Mouse (Mus musculus): ENCODE data around the gene Immp2l.
A peak's percentile ranks its signal among the peaks of the same experiment; 100 is the strongest.
"Not testable (repeated sequence)": the region's sequence is repeated elsewhere in the genome, so short reads cannot be mapped to it uniquely, and the experiment has no call there.

The Immp2l gene

DNA sequence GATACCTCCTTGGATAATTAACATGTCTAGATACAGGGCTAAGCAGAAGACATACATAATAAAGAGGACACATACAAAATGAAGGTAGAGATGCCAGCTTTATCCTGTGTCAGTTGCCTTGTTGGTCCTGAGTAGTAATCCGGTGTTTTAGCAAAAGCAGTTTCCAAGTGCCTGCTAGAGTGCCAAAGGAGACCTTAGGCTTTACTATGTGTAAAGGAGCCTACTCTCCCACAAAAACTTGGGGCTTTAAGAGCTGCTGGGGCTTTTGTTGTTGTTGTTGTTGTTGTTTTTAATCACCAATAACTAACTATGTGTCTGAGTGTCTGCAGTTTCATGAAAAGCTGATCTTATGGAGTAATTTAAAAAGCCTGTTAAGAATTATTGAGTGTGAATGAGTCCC is 702.8 kb downstream of the Immp2l start:
- no peak for DNase-seq

DNA sequence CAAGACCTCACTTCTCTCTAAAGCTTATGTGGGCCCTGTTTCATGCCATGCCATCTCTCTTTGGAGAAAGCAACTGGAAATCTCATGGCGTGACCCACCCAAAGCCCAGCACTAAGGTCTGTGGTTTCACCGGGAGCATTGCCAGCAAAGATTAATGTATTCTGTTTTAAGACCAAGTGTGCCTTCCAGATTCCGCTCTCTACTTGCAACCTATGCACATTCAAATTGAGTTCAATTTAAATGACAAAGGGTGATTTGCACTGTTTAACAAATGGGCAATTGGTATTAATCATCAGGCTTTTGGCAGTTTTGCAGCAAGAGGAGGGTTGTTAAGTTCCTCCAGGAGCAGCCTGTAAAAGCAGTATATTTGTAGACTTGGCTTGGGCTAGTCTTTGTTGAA is 703.3 kb downstream of the Immp2l start:
- DNase-seq, result no peak

DNA sequence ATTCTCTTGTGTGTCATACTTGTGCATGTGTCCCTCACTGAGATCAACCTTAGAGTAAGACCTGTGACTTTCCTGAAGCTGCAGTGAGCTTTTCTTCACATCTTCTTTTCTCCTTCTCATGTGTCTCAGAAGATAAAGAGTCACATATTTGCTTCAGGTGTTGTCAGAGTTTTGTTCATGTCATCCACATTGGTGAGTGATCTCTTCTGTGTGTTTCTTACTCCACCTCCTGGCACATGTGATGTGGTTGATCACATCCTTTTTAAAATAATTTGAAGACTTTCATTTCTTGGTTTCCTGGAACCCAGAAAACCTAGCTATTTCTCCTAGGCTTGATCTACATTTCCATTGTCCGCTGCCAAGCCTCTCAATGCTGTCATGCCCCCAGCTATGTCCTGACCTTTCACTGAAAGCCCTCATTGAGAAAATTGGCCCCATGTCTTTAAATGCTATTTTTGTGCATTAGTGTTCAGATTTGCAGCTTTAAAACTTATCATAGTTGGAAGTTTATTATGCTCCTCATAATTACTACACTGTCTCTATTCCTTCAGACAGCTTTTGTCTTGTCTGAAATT is 704.0 kb downstream of the Immp2l start:
- no peak for DNase-seq

DNA sequence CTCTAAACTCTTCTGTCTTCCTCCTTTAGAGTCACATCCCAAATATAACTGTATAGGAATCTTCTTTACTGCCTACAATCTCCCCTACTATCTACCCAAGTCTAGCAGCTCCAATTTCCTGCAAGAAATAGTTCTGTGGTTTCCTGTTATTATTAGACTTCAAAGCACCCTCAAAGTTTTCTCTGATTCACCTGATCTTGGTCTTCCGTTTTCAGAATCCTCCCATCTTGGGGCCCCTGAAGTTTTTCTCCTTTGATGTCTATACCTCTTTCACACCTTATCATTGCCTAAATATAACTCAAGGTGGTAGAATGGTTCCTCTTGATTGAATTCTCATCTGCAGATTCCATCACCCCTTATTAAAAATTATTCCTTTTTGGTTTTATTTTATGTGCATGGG is 704.6 kb downstream of the Immp2l start:
- no peak for DNase-seq

DNA sequence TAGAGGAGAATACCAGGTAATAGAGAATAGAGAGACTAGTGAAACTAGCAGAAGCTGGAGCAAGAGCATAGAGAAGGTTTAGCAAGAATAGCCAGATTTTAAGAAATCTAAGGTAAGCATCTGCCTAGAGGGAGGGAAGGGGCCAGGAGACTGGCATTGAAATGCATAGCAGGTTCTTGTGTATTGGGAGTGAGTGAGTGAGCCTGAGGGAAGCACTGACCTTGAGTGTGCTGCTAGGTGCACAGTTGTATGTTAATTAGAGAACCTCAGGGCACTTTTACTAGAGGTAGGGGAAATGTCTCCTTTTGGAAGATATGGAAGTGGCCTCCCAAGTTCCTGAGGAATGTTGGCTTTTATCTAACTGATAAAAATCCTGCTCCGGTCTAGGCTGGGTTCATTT is 705.9 kb downstream of the Immp2l start:
- DNase-seq, result no peak

DNA sequence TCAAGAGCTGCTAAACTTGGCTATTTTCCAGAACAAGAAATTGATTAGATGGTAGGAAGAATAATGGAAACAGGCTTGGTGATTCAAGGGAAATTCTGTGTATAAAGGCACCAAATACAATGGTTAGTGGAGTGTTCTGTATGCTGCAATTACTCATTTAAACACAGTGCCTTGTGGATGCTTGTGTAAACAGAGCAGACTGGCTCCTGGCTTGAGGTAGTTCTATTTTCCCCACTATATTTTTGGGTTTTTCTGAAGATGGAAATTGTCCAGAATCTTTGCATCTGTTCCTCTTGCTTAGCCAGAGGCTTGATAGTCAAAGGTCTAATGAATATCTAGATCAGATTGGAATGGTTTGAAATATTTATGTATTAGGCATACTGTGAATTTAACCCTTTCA is 709.3 kb downstream of the Immp2l start:
- no peak for DNase-seq

DNA sequence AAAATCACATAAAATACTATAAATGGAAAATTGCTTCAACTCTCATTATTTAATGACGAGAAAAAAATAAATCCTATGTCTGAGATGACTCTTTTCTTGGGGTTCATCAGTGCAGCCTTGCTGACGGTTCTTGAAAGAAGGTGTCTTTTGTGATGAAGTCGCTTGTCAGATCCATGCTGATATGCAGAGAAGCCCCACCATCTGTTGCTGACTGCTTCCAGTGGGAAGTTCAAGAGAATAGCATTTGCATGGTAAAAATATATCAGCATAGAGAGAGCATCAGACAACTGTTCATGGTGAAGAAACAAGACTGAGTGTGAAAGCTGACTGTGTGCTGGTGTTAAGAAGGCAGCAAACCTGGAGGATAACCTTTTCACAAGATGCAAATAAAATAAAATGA is 719.0 kb downstream of the Immp2l start:
- no peak for DNase-seq

DNA sequence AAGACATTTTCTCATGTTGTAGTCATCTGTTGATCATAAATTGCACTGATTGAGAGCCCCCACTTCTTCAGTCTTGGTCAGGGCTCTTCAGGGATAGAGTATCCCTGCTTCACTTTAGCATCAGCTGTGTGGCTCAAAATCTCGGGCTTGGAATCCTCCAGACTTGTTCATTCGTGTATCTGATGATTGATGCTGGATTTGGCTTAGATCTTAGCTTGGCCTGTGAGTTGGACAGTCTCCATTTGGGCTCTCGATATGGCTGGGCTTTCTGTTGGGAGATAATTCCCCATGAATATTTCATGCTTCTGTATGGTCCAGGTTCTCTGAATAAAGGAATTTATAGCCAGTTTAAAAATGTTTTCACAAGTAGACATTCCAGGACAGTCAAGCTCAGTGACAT is 739.5 kb downstream of the Immp2l start:
- no peak for DNase-seq

DNA sequence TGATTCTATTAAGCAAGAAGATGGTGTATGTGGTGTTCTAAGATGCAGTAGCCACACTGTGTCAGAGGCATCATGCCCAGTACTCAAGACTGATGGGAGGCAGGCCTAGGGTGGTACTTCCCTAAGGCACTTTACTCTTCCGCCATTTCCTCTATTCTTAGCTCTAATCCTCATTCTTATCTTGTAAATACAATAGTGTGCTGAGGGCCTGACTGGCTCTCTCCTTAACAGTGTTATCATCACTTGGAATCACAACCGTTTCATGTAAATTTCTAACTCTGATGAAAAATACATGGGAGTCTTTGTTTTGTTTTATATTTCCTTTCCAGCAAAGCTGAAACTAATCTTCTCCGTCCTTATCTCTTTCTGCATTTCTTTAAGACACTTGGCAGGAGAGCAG is 750.1 kb downstream of the Immp2l start:
- DNase-seq, result no peak

DNA sequence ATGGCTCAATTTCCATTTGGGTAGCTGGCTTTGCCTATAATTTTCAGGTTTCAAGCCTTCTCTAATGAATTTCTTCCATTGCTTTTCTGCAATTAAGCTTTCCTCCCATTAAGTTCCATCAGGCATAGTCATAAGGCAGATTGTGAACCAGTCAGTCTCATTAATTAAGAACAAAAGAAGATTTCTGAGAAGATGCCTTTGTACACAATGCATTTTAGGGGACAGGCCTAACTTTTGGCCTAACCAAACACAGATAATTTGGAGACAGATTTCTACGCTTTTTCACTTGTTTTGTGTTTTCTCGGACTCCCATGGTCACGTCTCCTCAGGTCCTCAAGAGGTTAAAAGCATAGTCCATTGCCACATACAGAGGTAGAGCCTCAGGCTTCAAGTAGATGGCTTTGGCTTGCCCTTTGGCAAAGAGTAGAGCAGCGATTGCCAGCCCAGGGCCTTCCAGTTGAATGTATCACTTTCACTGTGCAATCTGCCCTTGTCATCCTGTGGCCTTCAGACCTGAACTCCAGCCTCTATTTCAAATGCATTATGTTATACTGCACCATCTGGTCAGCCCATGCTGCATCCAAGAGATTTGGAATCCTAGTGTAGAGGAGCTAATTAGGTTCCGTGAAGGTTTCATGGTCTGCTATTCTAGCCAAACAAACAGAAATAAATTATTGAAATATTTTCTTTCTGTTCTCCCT is 750.9 kb downstream of the Immp2l start:
- peak; percentile 70 for DNase-seq

DNA sequence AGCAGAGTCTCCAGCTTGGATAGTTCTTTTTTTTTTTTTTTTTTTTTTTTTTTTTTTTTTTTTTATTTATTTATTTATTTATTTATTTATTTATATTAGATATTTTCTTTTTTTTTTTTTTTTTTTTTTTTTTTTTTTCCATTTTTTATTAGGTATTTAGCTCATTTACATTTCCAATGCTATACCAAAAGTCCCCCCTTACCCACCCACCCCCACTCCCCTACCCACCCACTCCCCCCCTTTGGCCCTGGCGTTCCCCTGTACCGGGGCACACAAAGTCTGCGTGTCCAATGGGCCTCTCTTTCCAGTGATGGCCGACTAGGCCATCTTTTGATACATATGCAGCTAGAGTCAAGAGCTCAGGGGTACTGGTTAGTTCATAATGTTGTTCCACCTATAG is 753.9 kb downstream of the Immp2l start:
- DNase-seq, result not testable (repeated sequence)

DNA sequence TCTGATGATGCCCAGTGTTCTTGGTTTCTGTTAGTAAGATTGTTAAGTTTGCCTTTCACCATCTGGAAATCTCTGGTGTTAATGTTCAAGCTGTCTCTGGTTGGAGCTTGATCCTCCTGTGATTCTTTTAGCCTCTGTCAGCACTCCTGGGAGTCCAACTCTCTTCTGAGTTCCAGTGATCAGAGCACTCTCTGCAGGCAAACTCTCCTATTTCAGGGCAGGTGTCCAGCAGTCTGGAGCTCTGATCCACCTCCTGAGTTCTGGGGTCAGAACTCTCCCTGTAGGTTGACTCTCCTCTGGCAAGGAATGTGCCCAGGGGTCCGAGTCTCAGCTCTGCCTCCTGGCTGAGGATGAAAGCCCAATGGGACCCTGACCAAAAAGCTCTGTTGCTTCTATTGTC is 769.8 kb downstream of the Immp2l start:
- not testable (repeated sequence) for DNase-seq

DNA sequence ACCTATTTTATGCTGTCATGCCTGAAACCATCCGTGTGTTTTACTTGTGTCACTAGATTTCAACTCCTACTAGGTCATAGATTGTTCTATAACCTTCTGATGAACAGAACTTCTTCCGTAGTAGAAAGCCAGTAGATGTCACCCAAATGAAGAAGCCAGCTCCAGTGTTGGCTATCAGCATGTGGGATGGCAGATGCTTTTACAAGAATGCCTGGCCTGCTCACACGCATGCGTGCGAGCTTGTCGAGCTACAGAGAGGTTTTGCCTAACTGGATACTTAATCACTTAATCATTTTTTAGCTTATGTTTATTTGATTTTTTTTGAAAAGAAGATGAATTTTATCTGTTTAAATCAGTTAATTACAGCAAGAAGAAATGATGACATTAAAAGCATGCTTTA is 805.6 kb downstream of the Immp2l start:
- no peak for DNase-seq

DNA sequence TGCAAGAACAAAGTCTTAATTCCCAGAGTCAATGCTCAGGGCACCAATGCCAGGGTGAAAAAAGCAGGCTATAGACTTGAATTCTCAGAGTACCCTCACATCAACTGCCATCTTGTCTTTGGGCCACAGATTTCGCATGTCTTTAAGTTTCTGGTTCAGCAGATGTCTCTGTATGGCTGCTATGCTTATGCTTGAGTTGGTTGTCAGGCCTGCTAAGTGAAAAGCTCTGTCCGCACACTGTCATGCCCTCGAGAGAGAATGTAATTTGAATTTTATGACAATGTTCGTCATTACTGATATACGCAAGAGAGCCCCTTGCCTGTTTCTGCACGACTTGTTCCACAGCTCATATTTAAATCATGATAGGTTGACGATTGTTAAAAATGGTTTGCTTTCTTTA is 807.8 kb downstream of the Immp2l start:
- DNase-seq, result no peak

DNA sequence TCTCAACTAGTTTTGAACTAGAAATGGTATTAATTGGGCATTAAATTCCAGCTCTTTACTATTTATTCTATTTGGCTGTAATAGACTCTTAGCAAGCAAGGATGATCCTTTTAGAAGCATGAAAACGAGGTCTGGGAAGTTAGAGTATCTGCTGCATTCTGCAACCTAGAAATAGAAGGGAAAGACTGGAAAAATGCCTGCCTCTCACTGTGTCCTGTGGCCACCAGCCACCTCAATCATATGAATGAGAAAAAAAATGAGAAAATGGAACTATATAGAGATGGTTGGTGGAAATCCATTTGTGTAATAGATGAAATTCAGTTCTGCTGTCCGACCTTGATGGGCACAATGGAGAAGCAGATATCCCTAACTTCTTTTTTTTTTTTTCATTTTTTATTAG is 810.8 kb downstream of the Immp2l start:
- no peak for DNase-seq

DNA sequence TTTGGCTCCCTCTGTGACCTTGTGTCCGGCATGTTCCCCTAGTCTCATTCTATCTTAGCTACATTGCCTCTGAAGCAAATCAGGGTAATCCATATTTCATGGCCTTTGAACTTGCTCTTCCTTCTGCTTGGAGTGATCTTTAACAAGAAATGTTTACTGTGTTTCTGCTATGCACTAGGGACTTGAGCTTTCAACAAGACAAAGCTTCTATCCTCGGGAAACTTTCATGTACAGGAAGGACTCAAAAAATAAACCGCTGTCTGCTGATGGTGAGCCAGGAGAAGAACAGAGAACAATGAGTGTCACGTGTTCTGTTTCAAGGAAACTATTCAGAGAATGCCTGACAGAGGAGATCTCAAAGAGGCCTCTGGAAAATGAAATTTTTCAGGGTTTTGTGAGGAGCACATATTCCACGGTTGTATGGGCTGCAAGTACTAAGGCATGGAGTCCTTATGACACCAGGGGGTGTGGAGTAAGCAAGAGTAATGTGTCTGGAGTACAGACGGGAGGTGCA is 814.5 kb downstream of the Immp2l start:
- no peak for DNase-seq

DNA sequence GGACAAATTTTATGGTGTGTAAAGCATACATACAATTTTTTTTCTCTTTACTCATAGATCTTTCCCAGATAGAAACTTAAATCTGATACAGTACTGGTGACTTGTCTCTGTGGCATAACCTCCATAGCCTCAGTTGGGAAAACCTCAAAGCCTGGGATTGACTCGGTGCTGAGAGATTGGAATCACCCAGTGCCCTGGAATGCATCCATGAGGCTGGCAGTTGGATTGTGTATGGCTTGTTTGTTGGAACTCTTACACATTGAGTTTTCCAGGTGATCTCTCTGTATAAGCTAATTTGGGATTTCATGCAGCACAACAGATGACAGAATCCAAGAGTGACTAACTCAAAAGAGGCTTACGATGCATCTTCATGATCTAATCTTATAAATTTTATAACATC is 815.4 kb downstream of the Immp2l start:
- DNase-seq, result no peak

DNA sequence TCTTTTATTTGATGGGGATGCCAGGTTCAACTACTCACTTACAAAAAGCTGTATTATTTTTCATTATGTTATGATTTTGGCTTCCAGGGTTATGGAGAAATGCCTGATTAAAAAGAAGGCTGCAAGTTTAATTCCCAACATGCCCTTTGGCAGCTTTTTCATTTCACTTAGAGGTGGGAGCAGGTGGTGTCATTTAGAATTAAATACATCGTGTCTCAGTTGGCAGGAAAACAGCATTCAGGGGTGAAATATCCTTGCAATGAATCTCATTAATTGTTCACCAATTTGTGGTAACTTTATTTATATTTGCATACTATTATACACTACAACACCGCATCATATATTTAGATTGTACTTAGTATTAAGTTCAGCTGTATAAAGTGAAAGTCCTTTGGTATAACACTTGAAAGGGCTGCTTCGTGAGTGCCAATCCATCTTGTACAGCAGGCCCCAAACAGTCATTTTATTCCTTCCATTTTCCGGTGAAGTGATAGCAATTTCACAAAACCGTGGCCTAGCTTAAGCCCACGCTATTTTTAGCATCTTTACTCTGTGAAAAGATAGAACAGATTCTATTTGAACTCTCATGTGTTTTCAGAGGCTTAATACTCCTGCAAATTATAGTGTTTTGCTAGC is 818.9 kb downstream of the Immp2l start:
- no peak for DNase-seq

DNA sequence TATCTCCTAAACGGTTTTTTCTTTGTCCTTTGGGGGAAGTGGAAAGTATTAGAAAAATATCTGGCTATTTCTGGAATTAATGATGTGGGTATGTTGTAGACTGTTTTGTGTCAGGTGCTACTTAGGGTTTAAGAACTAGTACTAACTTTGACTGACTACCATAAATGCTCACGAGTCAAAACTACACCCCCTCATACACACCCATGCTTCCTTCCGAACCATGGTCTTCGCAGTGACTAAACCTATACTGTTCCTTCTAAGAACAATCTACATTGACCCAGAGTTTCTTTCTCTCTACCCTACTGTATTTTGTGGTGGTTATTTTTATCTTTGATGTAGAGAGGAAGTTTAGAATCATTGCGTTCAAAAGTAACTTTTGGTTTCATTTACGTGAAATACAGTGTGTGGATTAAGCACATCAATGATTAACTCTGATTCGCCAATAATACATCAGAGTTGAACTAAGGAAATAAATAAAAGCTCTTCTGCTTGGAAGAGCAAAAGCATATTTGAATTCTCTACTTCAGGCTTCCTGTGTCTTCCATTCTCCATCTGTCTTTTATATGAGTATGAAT is 828.1 kb downstream of the Immp2l start:
- no peak for DNase-seq

DNA sequence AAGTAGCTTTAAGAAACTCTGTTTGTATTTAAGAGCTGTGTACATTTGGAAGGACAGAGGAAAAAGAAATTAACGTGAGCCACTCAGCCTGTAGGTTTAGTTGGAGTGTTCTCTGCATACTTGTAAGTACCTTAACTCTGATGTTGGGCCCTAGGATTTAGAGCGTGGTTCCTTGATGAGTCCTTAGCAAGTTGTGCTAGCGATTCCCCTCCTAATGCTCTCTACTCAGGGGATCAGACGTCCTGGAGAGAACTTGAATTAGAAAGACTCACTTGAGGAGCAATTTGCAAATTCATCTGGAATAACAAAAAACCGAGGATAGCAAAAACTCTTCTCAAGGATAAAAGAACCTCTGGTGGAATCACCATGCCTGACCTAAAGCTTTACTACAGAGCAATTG is 835.8 kb downstream of the Immp2l start:
- not testable (repeated sequence) for DNase-seq

DNA sequence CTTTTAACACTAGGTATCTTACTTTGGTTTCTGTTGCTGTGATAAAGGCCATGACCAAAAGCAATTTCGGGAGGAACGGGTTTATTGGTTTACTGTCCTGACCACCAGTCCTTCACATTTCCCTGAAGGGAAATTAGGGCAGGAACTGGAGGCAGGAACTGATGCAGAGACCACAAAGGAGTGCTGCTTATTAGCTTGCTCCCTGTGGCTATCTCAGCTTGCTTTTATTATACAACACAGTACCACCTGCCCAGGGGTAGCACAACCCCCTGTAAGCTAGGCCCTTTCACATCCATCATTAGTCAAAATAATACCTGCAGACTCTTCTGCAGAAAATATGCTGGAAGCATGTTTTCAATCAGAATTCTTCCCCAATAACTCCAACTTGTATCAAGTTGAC is 844.4 kb downstream of the Immp2l start:
- DNase-seq, result no peak

DNA sequence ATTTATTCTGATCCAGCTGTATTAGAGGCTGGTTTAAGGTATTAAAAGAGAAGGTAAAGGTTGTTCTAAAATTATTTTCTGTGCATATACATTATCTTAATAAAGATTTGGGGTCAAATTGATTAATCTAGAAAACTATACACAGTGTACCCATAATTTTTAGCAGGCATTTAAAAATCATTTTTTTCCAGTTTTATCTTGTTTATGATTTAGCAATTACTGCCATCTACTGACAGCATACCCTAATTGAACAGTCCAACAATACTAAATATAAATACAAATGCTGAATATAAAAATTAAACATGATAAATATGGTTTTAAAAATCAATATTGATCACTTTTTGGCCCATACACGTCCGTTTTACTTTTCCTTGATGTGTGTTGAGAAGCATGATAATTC is 850.1 kb downstream of the Immp2l start:
- DNase-seq, result no peak

DNA sequence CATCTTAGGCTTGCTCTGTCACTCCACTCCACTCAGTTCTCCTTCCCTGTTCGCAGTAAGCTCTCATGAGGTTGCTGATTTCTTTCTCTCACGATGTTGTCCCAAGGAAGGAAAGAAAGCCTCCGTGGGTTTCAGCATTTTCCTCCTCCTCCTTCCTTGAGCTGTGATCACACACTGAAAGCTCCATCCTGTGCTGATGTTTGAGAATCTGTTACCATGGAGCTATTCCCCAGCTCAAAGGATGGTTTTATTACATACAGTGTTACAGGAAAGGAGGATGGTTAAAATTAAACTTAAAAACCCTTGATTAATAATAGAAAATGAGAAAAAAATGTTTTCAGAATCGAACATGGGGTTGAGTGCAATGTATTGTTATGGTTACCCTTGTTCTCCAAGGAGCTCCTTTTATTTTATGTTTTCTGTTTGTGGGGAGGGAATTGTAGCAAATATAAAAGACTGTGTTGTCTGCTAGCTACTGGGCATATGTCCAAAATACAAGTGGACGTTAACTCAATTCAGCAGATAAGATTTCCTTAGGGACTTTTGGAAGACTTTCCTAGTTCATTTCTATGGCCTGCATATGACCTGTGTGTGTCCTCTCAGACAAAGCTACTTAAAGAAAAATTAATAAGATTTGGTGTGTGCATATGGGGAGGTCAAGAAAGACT is 853.5 kb downstream of the Immp2l start:
- no peak for DNase-seq

DNA sequence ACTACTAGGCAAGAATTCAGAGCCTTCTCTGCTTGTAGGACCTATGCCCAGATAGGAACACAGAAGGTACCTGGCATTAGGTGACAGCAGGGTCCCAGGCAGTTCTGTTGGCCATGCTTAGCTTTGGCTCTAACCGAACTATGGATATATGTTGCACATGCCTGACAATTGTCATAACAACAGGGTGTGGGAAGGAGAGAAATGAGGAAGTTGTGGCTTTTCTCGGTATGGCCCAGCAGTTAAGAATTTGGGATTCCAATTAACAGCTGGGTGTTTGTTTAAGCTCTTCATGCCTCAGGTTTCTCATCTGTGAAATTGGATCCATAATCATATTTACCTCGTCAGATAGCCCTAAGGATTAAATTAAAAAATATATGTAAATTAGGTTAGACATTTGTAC is 854.6 kb downstream of the Immp2l start:
- no peak for DNase-seq

Data from cerebellum, adult 8-10 months (tissue).